Mouse (Mus musculus): Measurements from ENCODE around the gene Nup188.

The Nup188 gene

DNA sequence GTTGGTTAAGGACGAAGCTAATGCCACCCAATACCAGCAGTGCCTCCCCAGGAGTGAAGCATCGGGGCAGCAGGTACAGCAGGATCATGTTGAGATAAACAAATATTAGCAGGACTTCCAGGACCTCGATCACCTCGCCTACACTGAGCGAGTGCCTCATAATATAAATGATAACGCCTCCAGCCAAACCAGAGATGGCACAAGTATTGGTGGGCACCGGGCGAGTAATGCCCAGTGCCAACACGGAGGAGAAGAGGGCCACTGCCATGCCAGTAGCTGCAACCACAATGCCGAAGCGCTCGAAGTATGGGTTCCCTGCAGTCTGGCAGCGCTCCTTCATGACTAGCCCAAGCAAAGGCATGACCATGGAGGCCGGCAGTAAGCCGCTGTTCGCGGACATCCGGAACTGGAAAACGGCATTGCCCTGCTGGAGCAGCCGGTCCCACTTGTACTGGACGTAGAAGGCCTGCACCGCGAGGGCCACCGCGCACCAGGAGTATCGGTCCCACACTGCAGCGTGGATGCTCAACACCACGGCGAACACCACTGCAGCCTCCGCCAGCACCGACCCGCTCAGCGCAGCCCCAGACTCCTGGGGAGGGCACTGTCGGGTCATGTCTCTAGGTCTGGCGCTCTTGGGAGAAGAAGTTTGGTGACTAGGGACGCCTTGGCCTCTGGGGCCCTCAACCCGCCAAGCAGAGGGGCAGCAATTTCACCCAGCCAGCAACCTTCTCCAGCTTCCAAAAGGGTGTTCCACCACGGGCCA is 598 bp upstream of the Nup188 start:
- peak in 1 of 2 experiments; percentile 14 for DNase-seq

DNA sequence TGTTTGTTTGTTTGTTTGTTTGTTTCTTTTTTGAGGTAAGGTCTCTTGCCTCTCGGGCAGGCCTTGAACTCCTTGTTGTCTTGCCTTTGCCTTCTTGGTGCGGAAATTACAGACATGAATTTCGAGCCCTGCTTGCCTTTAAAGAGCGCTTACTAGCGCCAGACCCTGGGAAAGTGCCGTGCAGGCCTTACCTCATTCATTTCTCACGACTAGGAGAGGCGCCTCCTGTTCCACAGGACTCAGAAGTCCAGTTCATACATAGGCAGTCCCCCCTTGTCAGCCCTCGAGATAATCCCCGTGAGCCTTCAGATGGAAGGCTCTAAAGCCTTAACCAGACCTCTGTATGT is 803 bp downstream of the Nup188 start:
- peak in 1 of 2 experiments; percentile 20 for DNase-seq

DNA sequence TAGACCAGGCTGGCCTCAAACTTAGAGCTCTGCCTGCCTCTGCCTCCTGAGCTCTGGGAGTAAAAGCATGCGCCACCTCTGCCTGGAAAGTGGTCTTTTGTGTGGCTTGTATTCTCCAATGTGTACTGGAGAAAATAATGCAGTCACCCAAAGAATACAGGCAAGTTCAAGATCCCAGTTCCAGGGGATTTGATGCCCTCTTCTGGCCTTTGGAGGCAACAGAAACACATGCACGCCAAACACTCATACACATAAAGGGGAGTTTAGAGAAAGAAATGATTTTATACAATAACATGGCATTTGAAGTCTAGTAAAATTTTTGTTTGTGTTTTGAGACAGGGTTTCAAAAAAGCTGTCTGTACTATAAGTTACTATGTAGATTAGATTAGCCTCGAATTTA is 13.3 kb downstream of the Nup188 start:
- DNase-seq: no peak

DNA sequence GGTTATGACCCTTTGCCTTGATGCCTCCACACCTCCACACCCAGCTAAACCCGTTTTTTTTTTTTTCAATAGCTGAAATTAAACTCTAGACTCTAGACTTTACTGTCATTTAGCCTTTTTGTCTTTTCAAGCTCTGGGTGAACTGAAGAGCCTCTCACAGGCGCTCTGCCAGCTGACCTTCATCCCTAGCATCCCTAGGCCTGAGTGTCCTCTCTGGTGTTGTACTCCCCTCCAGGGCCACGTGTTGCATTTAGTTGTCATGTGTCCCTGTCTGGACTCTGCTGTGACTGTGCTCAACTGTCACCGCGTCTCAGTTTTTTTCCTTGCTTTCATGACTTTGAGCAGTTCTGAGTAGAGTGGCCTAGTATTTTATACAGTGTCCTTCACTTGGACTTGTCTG is 13.8 kb downstream of the Nup188 start:
- DNase-seq: no peak

DNA sequence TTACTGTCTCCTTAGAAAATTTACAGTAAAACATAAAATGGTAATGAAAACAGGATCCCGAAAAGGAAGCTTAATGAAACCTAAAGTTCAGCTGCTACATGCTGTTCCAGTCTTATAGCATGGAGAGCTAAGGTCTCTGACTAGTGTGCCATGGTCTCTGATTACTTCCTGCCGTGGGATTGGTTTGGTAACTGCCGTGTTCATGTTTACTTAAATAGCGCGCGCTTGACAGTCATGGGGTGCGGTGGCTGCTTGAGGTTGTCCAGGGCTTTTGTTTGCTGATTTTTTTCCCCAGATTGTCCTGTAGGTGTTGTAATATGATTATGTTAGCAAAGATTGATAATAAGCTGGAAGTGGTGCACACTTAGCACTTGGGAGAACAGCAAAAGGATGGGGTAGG is 19.9 kb downstream of the Nup188 start:
- DNase-seq: no peak

DNA sequence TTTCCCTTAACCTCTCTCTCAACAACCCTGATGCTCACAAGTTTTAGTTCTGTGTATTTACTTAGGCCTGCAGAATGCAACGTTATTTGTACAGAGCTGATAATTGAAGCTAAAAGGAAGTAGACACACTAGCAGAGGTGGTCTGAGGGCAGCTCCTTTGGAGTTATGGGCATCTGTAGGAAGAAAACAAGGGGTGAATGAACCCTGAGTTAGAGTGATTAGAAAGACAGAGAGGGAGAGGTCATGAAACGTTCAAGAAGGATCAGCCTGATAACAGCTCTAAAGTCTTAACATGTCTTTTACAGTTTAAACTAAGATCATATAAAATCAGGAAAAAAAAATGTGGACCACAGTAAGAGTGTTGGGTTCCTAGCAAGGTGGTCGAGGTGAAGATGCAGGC is 23.2 kb downstream of the Nup188 start:
- no peak for DNase-seq

DNA sequence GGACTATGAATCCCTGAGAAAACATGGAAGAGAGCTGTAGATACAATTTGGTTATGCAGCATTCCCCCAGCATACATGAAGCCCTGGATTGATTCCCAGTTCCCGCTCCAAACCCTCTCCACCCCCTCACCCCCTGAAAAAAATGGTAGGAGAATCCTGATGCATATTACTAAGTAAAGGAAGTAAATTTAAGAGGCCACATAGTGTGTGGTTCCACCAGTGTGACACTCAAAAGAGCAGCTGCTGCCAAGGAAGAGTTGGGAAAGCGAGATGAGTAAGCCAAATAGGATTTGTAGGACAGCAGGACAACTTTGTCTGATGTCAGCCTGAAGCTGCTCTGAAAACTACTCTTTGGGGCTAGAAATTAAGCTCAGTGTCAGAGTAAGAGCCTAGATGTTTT is 25.3 kb downstream of the Nup188 start:
- DNase-seq: no peak

DNA sequence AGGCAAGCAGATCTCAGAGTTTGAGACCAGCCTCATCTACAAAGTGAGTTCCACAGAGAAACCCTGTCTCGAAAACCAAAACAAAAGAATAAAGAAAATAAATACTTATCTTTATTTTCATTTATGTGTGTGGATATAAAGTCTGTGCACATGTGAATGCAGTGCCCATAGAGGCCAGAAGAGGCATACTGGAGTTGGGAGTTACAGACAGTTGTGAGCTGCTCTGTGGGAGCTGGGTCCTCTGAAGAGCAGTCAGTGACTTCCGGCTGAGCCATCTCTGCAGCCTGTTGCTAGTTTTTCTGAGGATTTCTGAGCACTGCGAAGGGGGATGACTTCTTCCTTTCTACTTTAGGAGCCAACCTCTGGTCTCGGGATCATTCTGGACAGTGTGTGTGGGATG is 29.9 kb downstream of the Nup188 start:
- DNase-seq: no peak

DNA sequence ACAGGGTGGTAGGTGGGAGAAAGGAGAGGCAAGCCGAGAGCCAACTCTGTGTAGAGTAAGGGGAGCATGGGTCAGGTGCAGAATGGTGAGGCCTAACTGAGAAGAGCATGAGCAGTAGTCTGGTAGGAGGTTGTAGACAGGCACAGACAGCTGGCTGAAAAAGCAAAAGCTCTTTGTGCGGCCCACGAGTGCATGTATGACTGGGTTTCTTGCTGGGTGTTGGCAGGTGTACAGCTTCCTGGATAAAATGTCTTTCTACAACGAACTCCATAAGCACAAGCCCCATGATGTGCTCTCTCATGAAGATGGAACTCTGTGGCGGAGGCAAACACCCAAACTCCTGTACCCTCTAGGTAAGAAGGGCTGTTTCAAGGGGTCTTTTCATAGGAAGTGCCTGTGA is 30.8 kb downstream of the Nup188 start:
- DNase-seq: no peak

DNA sequence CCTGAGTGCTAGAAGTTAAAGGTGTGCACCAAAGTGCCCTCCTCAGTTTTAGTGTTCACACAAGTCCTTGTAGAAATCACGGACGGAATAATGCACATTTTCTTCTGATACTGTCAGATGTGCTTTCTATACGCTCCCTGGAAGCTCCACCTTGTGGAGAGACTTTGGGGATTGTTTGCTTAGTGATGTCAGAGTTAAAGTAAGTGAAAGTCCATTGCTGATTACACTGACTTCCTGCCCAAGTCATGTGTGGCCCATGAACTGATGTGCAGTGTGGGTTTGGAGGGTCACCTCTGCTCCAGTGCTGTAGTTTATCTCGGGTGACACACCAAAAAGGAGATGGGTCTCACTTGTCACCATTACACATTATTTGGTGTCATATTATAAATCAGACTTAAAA is 33.1 kb downstream of the Nup188 start:
- no peak for DNase-seq

DNA sequence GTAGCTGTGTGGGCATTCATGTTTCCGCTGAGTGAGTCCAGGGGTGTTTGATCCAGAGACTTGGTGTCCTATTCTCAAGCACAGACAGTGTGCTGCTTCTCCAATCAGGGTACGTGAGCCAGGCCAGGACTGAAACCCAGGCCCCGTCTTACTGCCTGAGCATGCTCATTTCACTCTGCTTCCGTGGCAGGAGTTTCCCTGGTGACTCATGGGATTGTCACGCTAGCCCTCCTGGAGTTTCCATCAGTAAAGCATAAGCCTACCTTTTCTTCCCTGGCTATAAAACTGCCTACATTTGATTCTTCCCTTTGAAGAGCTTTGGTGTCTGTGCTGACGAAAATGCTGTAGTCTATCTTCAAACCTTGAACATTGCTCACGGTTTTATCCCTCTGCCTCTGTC is 36.9 kb downstream of the Nup188 start:
- no peak for DNase-seq

DNA sequence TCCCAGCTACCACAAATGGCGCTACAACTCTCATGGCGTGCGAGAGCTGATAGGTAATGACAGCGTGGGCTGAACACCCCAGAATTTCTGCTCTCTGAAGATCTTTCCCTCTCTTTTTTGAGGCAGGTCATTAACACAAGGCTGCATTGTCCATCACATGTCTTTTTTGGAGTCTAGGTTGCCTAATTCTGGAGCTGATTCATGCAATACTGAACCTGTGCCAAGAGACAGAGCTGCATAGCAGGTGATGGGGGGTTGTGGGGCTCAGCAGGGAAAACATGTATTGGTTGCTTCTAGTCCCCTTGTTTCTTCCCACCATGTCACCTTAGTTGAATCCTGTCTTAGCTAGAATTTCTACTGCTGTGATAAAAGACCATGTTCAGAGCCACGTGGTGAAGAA is 39.1 kb downstream of the Nup188 start:
- DNase-seq: no peak

DNA sequence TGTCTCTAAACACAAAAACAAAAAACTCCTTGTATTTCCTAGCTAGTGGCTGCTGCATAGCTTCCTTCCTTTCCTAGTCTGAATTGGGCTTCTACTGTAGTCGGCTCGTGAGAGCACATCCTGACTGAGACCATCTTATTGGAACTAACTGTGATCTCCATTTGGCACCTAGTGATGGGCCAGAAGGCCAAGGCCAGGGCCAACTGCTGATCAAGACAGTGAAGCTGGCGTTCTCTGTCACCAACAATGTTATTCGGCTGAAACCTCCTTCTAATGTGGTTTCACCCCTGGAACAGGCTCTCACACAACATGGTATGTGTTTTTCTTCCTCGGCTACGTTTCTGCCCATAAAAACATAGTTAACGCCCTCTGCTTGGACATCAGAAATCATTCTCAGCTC is 41.1 kb downstream of the Nup188 start:
- no peak for DNase-seq

DNA sequence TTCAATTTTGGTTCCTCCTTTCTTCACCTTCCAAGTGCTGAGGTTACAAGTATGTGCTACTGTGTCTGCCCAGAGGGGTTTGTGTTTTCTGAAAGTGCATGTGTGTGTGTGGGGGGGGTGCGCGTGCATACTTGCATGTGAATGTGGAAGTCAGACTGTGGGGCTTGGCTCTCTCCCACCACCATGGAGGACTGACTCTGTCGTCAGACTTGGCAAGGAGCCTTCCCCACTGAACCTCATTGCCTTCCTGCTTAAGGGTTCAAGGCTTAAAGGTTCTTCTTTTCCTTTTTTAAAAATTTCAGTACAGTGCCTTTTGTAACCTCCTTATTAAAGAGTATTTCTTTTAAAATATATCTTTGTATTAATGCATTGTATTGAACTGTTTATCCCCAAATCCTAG is 42.6 kb downstream of the Nup188 start:
- no peak for DNase-seq

DNA sequence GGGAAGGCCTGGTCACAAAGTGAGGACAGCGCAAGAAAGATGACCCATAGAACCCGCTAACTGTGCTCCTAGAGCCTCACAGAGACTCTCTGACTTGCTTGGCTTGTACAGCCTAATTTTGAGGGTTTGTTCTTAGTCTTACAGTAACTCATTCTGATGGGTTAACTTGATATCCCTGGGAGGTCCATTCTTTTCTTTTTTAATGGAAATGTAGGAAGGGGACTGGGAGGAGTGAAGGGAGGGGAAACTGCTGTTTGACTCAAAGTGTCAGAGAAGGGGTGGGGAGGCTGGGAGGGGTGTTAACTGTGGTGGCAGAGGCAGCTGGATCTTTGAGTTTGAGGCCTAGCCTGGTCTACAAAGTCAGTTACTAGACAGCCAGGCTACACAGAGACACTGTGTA is 49.1 kb downstream of the Nup188 start:
- DNase-seq: no peak

DNA sequence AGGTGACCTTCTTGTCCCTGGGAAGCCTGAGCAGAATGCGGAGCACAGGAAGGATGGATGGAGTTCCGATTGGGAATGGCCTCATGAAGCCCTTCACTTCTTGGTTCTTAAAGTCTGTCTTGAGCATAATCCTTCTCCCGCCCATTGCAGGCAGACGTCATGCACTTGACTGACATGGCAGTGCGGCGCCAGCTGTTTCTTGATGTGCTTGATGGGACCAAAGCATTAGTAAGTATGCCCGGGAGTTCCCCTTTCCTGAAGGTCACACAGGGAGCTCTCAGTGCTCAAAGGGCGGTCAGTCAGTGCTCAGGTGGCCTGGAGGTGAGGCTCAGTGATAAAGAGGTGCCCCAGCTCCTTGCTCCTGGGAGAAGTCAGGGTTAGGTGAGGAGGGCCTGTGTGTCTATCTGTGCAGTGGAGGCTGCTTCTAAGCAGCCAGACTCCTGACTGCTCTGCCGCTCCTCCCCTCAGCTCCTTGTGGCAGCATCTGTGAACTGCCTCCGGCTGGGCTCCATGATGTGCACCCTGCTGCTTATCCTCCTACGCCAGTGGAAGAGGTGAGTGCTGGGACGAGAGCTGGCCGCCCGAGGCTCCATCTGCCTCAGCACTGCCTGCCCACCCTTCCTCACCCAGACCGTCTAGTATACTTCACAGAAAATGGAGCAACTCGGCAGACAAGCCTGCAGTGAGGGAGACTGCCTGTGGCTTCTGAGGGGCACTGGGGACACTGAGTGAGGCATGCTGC is 50.1 kb downstream of the Nup188 start:
- DNase-seq: no peak

DNA sequence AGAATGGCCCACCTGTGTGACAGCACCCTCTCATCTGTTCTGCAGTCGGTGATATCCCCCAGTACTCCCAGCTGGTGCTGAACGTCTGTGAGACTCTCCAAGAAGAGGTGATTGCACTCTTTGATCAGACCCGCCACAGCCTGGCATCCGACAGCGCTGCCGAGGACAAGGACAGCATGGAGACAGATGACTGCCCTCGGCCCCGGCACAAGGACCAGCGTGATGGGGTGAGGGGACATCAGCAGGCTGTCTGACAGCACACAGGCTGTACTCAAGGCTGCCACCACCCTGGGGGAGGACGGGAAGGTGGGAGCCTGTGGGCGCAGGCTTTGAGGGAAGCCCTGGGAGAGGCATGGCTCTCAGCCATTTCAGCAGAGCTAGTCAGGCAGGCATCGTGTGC is 51.0 kb downstream of the Nup188 start:
- DNase-seq: no peak

DNA sequence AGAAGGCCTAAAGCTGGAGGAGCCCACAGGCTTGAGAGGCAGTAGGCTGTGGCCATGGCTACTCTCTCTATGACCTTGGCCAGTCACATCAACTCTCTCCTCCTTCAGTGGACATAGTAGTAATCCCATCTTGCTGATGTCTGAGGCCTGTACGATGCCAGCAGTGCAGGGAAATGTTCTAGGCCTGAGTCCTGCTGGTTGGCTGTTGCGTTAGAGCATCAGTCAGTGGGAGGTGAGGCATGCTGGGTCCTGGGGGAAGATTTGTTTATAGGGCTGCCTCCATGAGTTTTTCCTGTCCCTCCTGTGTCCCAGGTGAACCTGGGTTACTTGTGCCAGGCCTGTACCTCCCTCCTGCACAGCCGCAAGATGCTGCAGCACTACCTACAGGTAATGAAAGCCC is 55.9 kb downstream of the Nup188 start:
- DNase-seq: no peak

DNA sequence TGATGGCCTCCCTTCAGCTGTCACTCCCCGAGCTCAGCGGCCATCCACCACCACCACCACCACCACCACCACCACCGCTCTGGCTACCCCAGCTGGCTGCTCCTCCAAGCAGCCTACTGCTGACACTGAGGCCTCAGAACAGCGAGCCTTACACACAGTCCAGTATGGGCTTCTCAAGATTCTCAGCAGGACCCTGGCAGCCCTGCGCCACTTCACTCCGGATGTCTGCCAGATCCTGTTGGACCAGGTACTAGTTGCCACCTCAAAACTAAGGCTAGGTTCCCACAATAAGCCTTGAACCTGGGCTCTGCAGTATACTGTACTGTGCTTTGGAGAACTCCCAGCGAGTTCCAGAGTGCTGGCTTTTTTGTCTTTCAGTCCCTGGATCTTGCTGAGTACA is 56.3 kb downstream of the Nup188 start:
- DNase-seq: no peak

DNA sequence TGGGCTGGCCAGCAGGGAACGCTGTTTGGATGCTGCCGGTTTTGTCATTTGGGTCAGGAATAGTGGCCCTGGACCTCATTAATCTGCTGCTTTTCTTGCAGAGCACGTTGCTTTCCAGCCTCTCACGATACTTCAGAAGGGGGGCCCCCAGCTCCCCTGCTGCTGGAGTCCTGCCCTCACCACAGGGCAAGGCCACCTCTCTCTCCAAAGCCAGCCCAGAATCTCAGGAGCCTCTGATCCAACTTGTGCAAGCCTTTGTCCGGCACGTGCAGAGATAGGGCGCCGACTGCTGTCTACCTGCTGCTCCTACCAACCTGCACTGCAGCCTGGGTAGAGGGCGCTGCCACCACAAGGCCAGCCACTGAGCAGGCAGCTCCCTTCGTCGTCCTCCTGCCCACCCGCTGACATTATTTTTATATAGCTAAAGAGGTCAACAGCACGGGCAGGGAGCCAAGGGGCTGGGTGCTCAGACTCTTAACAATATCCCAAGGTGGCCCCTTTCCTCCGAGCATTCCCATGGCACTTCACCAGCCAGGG is 57.5 kb downstream of the Nup188 start:
- no peak for DNase-seq

DNA sequence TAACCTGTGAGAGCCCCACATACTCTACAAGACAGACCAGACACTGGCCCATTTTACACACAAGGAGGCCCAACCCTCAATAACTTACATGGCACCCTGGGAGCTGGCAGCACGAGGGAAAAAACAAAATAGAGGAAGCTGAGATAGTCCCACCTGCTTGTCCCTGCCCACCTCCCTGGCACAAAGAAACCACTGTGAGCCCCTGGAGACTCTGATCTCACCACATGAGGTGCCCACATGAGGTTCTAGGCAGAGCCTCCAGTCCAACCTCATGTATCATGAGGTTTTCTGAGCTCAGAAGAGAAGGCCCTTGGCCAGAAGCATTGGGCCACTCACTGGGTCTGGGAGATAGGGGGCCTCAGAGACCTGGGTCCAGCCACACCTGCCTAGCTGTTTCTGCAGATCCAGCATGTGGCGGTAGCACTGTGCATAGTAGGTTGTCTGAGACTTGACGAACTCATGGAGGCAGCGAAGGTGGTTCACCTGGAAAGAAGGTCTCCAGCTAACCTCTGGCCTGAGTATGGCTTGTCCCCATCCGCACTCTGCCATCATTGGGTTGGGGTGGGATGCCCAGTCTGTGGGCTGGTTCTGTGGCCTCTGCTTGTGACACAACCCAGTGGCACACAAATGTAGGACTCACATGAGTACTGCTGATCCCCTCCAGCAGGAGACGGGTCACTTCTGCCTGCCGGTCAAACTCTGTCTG is 59.9 kb downstream of the Nup188 start:
- DNase-seq: no peak

DNA sequence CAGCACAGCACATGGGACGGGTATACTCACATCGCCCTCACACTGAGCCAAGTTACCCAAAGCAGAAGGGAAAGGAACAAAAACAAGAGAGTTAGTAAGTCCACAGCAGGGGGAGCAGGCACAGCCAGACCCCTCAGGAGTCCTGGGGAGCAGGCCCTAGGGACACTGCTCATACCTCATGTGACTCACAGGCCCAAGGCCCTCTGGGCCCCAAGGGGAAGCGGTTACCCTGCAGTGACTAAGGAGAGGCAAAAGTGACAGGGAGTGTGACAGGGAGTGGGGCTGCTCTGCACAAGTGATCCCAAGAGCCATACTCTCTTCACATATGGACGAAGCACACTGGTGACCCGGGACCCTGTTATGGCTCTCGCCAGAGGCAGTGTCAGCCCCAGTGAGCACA is 63.0 kb downstream of the Nup188 start:
- no peak for DNase-seq

DNA sequence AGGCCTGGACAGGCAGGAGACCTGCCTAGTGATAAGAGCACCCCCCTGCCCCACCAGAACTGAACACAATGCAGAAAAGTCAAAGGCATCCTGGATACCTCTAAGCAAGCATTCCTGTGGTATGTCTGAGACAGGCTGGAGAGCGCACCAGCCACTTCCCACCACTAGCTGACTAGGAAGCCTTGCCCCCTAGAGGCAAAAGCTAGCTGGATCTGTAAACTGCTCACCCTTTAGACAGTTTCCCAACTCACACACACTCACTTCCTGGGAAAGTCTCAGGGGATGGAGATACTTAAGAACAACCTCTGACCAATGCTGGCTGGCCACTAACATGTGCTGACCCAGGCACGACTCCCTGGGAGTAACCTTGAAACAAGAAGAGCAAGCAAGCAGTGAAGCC is 65.0 kb downstream of the Nup188 start:
- DNase-seq: no peak

DNA sequence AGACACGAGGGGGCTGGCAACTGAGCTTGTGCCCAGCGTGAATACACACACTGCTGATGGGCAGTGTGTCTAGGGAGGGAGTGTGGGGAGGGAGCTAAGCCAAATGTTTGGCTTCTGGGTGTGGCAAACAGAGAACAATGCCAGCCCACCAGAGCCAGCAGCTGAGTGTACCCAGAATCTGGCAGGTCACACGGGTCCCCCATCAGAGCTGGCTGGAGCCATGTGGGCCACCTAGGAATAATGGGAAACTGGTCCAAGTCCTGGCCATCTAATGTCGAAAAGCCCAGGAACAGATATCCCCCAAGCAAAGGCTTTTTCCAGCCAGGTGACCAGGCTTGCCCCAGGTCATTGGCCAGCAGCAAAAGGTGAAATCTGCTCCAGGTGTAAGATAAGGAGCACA is 69.7 kb downstream of the Nup188 start:
- no peak for DNase-seq

Data from kidney, adult 8-10 months (tissue).